Mouse (Mus musculus) CH12.LX (cell line): Measurements from ENCODE around the gene Il6ra. TPM values are rescaled to one million over a fixed set of nuclear protein-coding genes. Genes with fewer than 3 reads are reported as not detected.

ENCODE experiments used
- DNase-seq: peaks from one replicate; pipeline ENCODE4 v3.0.0-alpha.2; 2013; ENCODE audit errors: extremely low read depth
- H3K27ac ChIP-seq: 2 replicates; pipeline ENCODE4 v1.5.1; 2012; ENCODE audit warnings: low read depth, mild to moderate bottlenecking, control low read depth, moderate library complexity; ENCODE audit not compliant: insufficient read depth
- H3K27me3 ChIP-seq: replicated peaks from 2 replicates; pipeline ENCODE3; 2012; ENCODE audit warnings: inconsistent platforms
- H3K36me3 ChIP-seq, 2 experiments: replicated peaks in 1 of 2; 2 replicates each; pipeline versions ENCODE3 to v1.6.1; 2012; ENCODE audit warnings: inconsistent platforms in 1 of 2, low read length in 1 of 2, mild to moderate bottlenecking in 1 of 2, mixed read lengths in 1 of 2, moderate library complexity in 1 of 2; ENCODE audit not compliant: control insufficient read depth in 1 of 2, insufficient read depth in 1 of 2
- H3K4me1 ChIP-seq, 2 experiments: 2 replicates each; pipeline ENCODE4 v1.6.1; 2012; ENCODE audit warnings: inconsistent platforms in 1 of 2, moderate library complexity in 1 of 2; ENCODE audit not compliant: insufficient read depth in 2 of 2, control insufficient read depth in 1 of 2
- H3K4me2 ChIP-seq: 2 replicates; pipeline ENCODE4 v1.6.1; 2012; ENCODE audit warnings: low read depth, mild to moderate bottlenecking, control low read depth; ENCODE audit not compliant: poor library complexity, insufficient read depth, severe bottlenecking
- H3K4me3 ChIP-seq, 3 experiments: fragments of 150-350 bp in 1 of 3; sonication (generic) in 1 of 3; replicated peaks in 1 of 3; 2 replicates each; pipeline versions ENCODE3 to v1.5.1; 2011 to 2012; ENCODE audit warnings: low read depth in 2 of 3, low read length in 2 of 3, mild to moderate bottlenecking in 2 of 3, moderate library complexity in 2 of 3, control low read depth in 1 of 3, improper control_type of control experiment in 1 of 3, inconsistent platforms in 1 of 3, mixed read lengths in 1 of 3; ENCODE audit not compliant: poor library complexity in 1 of 3
- H3K79me2 ChIP-seq: replicated peaks from 2 replicates; pipeline ENCODE4 v1.6.1; 2012; ENCODE audit warnings: mild to moderate bottlenecking, moderate library complexity; ENCODE audit not compliant: control insufficient read depth, poor library complexity, insufficient read depth, severe bottlenecking; ENCODE audit errors: extremely low read depth
- H3K9ac ChIP-seq: 2 replicates; pipeline ENCODE4 v1.6.1; 2012; ENCODE audit warnings: low read depth, mild to moderate bottlenecking, control low read depth, moderate library complexity; ENCODE audit not compliant: insufficient read depth
- H3K9me3 ChIP-seq: replicated peaks from 2 replicates; pipeline ENCODE3; 2012; ENCODE audit warnings: low read length, inconsistent platforms, mixed read lengths
- BHLHE40 ChIP-seq: IDR thresholded peaks from 2 replicates; pipeline ENCODE4 v1.6.1; 2011; ENCODE audit warnings: mild to moderate bottlenecking, low read depth, low read length, improper control_type of control experiment
- CHD1 ChIP-seq: IDR thresholded peaks from 2 replicates; pipeline ENCODE4 v1.6.1; 2012; ENCODE audit warnings: low read depth, low read length, improper control_type of control experiment, inconsistent platforms
- CHD2 ChIP-seq: IDR thresholded peaks from 2 replicates; pipeline ENCODE4 v1.6.1; 2011; ENCODE audit warnings: low read length, improper control_type of control experiment
- EP300 ChIP-seq: IDR thresholded peaks from 2 replicates; pipeline ENCODE4 v1.6.1; 2011; ENCODE audit warnings: low read length, improper control_type of control experiment
- IRF4 ChIP-seq: IDR thresholded peaks from 2 replicates; pipeline ENCODE4 v1.6.1; 2014; ENCODE audit warnings: low read depth, mild to moderate bottlenecking, inconsistent platforms, low read length, improper control_type of control experiment
- KAT2A ChIP-seq: IDR thresholded peaks from 2 replicates; pipeline ENCODE4 v1.6.1; 2012; ENCODE audit warnings: low read length, improper control_type of control experiment, inconsistent platforms; ENCODE audit not compliant: insufficient replicate concordance
- RAD21 ChIP-seq: IDR thresholded peaks from 2 replicates; pipeline ENCODE4 v1.6.1; 2011; ENCODE audit warnings: low read depth, mild to moderate bottlenecking, low read length, improper control_type of control experiment, moderate library complexity
- SMC3 ChIP-seq: IDR thresholded peaks from 2 replicates; pipeline ENCODE4 v1.6.1; 2011; ENCODE audit warnings: low read depth, low read length, improper control_type of control experiment
- TCF12 ChIP-seq: IDR thresholded peaks from 2 replicates; pipeline ENCODE4 v1.6.1; 2014; ENCODE audit warnings: low read depth, mild to moderate bottlenecking, inconsistent platforms, low read length, improper control_type of control experiment
- USF1 ChIP-seq: IDR thresholded peaks from 2 replicates; pipeline ENCODE4 v1.6.1; 2014; ENCODE audit warnings: low read depth, mild to moderate bottlenecking, inconsistent platforms, low read length, improper control_type of control experiment
- ZKSCAN1 ChIP-seq: IDR thresholded peaks from 2 replicates; pipeline ENCODE4 v1.6.1; 2012; ENCODE audit warnings: low read depth, inconsistent platforms, low read length, improper control_type of control experiment, borderline replicate concordance
- dilution Hi-C: fragments of 300-500 bp; cut with MboI; formaldehyde crosslinking; loops from 2 replicates; pipeline ENCODE4 v1.14.3; 2020; ENCODE audit warnings: low sequenced_read_pairs; ENCODE audit not compliant: extremely low pct_unique_long_range_greater_than_20kb, extremely low pct_ligation_motif_present
- in situ Hi-C: fragments of 300-500 bp; cut with MboI; formaldehyde crosslinking; loops from 3 replicates; pipeline ENCODE4 v1.14.3; 2019; ENCODE audit warnings: low sequenced_read_pairs, low pct_ligation_motif_present, low pct_unique_long_range_greater_than_20kb, mixed read lengths
- polyA plus RNA-seq: library from polyadenylated mRNA; unstranded; fragments of >175 nt; gene quantifications from 2 replicates; pipeline ENCODE4 v1.2.1, GENCODE M21; 2012; ENCODE audit warnings: low read depth; ENCODE audit not compliant: insufficient read length
- total RNA-seq, 2 experiments: library from RNA; depleted of rRNA; stranded (reverse); fragments of 300-350 nt in 1 of 2; fragments of >200 nt in 1 of 2; gene quantifications; 2 replicates each; pipeline ENCODE4 v1.2.3; 2012 to 2014

The Il6ra gene
- total and polyA plus RNA-seq, 3 experiments: 1.4 to 4.8 (median 1.6) TPM

GRCm38 (mm10) chr3:89821548-89822480 lies 91.2 kb downstream of the Il6ra start:
- Histone ChIP-seq H3K9ac (no peak overlapping the region), H3K4me2 (no peak overlapping the region), H3K36me3 (no peaks in the 10 kb centered on the region), H3K4me3 (no peak overlapping the region), H3K79me2 (no peaks in the 10 kb centered on the region), H3K27me3 (no peaks in the 10 kb centered on the region), H3K27ac (no peak overlapping the region), H3K9me3 (no peaks in the 10 kb centered on the region), H3K4me1 (peaks cover 0 to 10% of the 10 kb centered on the region in 2 experiments; a peak in 3 of 4 replicates)
- no peak for DNase-seq
- TF ChIP-seq CHD1: no peak
- TF ChIP-seq BHLHE40: no peak
- TF ChIP-seq KAT2A: no peak
- TF ChIP-seq ZKSCAN1: no peak
- TF ChIP-seq TCF12: no peak
- TF ChIP-seq USF1: no peak
- no peak for TF ChIP-seq SMC3
- TF ChIP-seq CHD2: no peak
- TF ChIP-seq RAD21: no peak
- dilution Hi-C loops: no loop called here
- in situ Hi-C loops: no loop called here

DNA sequence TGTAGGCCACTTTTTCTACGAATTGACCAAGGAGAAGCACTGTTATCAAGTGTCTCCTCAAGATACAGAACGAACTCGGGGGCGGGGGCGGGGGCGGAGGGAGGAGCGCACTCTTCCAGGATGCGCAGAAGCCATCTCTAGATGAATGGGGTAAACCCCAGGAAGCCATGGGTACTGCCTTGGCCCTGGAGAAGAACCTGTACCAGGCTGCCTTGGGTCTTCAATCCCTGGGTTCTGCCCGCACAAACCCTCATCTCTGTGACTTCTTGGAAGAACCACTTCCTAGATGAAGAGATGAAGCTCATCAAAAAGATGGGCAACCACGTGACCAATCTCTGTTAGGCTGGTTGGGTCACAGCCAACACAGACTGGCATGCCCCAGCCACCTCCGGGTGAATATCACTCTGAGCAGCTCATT lies 91.9 kb downstream of the Il6ra start:
- Histone ChIP-seq H3K79me2 (no peaks in the 10 kb centered on the region), H3K4me3 (no peak overlapping the region), H3K36me3 (no peaks in the 10 kb centered on the region), H3K27me3 (no peaks in the 10 kb centered on the region), H3K27ac (no peak overlapping the region), H3K4me1 (peaks cover 0 to 10% of the 10 kb centered on the region in 2 experiments; a peak in 3 of 4 replicates), H3K9me3 (no peaks in the 10 kb centered on the region), H3K4me2 (no peak overlapping the region), H3K9ac (no peak overlapping the region)
- in situ Hi-C loops: no loop called here
- TF ChIP-seq EP300 (no peak), IRF4 (no peak)
- DNase-seq: no peak
- dilution Hi-C loops: no loop called here
